Mouse (Mus musculus) heart, postnatal 0 days (tissue): ENCODE data around the gene Larp7.

ENCODE experiments used
- CTCF ChIP-seq: IDR thresholded peaks from 2 replicates; pipeline ENCODE4 v1.5.1; 2016; ENCODE audit warnings: antibody characterized with exemption, control low read depth, low read depth
- EP300 ChIP-seq: IDR thresholded peaks from 2 replicates; pipeline ENCODE4 v1.6.1; 2016; ENCODE audit warnings: antibody characterized with exemption, low read depth

- no peak for TF ChIP-seq CTCF
- TF ChIP-seq EP300, result no peak
Observed at GRCm38 (mm10) chr3:127507878-127508783, 45.0 kb downstream of the Larp7 start.
